12 mouse cellular contexts compared by ENCODE assay signal in the genomic region with DNA sequence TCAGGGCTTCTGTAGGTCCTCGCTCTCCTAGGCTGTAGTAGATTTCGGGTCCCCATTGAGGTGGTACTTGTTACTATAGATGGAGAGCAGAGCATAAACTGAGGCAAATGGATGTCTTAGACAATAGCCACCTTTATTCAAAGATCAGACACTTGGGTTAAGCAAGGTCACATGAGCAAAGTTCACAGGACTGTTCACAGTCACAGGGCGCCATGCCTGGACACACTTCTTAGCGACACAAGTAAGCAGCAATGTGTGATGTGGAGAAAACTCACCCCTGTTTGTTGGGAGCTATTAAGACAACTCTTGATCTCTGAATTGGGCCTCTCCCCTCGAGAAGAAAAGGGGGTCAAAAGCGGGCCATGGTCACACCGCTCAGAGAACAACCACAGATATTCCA. TPM values are rescaled to one million over a fixed set of nuclear protein-coding genes. Genes with fewer than 3 reads are reported as not detected.
"Had no signal": no experiment of that assay in that cellular context is flagged by ENCODE, and none has a peak within 500 bp of the region (broad histone marks: within the 10 kb centered on the region; RNA-seq: fewer than 3 reads in every experiment).

No protein-coding gene starts in this region.

RNA-seq across cellular contexts. Expression of a gene that starts 29.8 kb away (rescaled TPM):
- total RNA-seq: common myeloid progenitor, adult 5-6 weeks; gastrocnemius, adult 18-20 months; gastrocnemius, adult 2 months; gastrocnemius, adult 8-10 months; gastrocnemius, postnatal 14 days; gastrocnemius, postnatal 25 days; gastrocnemius, postnatal 36 days; granulocyte monocyte progenitor cell, adult 5-6 weeks; heart, adult 18-20 months; heart, adult 2 months; heart, adult 8-10 months had no signal
- polyA plus RNA-seq: erythroblast, embryonic 14.5 days had no signal
